Comparison of ENCODE assay signal across 17 mouse cellular contexts in the genomic region with DNA sequence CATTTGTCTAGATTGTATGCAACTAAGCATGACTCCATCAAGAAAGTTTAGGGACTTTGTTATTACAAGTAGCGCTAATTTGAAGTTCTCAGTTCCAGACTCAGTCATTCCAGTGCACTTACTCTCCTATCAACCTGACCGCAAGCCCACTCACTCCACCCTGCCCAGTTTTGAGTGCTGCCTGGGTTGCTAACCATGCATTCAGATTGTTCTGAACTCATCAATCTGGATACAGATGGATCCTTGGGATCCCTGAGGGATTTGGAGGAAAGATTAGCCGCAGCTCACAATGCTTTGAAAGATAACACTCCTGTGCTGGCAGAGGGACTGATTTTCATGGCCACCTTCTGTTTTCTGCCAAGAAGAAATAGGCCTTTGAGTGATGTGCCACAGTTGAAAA.
DNase-seq lines count a peak whose midpoint lies in the region; ATAC-seq lines count a peak whose summit lies in the region.
"Had no signal": no experiment of that assay in that cellular context is flagged by ENCODE, and none has a peak within 500 bp of the region (broad histone marks: within the 10 kb centered on the region; RNA-seq: fewer than 3 reads in every experiment).

No protein-coding gene starts in this region.

- H3K27ac ChIP-seq in hindbrain, embryonic 11.5 days (ENCODE audit: low read depth, low read length), result peak overlapping the region; percentile 40; the same call in 1 of the 2 replicates
- H3K27ac ChIP-seq in hindbrain, embryonic 14.5 days, result no peak overlapping the region
- H3K27ac ChIP-seq in midbrain, embryonic 13.5 days, result peak overlapping the region; percentile 54; the same call in 1 of the 2 replicates
- H3K27ac ChIP-seq in midbrain, embryonic 16.5 days (ENCODE audit: low read length), result no peak overlapping the region
- H3K27ac ChIP-seq in heart, embryonic 10.5 days, result no peak overlapping the region
- H3K27ac ChIP-seq: forebrain, embryonic 15.5 days had no signal

- no peaks in the 10 kb centered on the region for H3K36me3 ChIP-seq in hindbrain, embryonic 11.5 days (ENCODE audit: control insufficient read depth, insufficient read depth, low read length)
- H3K36me3 ChIP-seq in hindbrain, embryonic 14.5 days (replicated peaks; ENCODE audit: control insufficient read depth, insufficient read depth), result no peaks in the 10 kb centered on the region
- H3K36me3 ChIP-seq in midbrain, embryonic 13.5 days, result no peaks in the 10 kb centered on the region
- no peaks in the 10 kb centered on the region for H3K36me3 ChIP-seq in midbrain, embryonic 16.5 days (ENCODE audit: control insufficient read depth, insufficient read depth, low read length)
- H3K36me3 ChIP-seq in heart, embryonic 10.5 days, result no peaks in the 10 kb centered on the region
- H3K36me3 ChIP-seq: forebrain, embryonic 15.5 days had no signal

- peak; percentile 43; the same call in 1 of the 2 replicates for ATAC-seq in hindbrain, embryonic 11.5 days (ENCODE audit: low FRiP score)
- ATAC-seq in hindbrain, embryonic 14.5 days (ENCODE audit: low FRiP score), result no peak
- 0 out of 2 replicates have a peak, but pooled peaks have one; percentile 9 for ATAC-seq in midbrain, embryonic 13.5 days
- no peak for ATAC-seq in midbrain, embryonic 16.5 days
- ATAC-seq: forebrain, embryonic 15.5 days had no signal

- 71% methylated on average over 3 of the region's 3 CpGs for WGBS in hindbrain, embryonic 11.5 days
- 66% methylated on average over 3 of the region's 3 CpGs for WGBS in hindbrain, embryonic 14.5 days
- 67% methylated on average over 3 of the region's 3 CpGs for WGBS in midbrain, embryonic 13.5 days
- 59% methylated on average over 3 of the region's 3 CpGs for WGBS in midbrain, embryonic 16.5 days
- WGBS in heart, embryonic 10.5 days, result 72% methylated on average over 3 of the region's 3 CpGs

- no peak overlapping the region for H3K4me3 ChIP-seq in hindbrain, embryonic 11.5 days (ENCODE audit: low read depth, low read length)
- H3K4me3 ChIP-seq in hindbrain, embryonic 14.5 days (replicated peaks; ENCODE audit: low read length), result no peak overlapping the region
- H3K4me3 ChIP-seq in midbrain, embryonic 13.5 days (replicated peaks), result no peak overlapping the region
- no peak overlapping the region for H3K4me3 ChIP-seq in midbrain, embryonic 16.5 days (ENCODE audit: low read depth, low read length)
- no peak overlapping the region for H3K4me3 ChIP-seq in heart, embryonic 10.5 days
- H3K4me3 ChIP-seq: forebrain, embryonic 15.5 days had no signal

- H3K9me3 ChIP-seq in hindbrain, embryonic 11.5 days (ENCODE audit: control insufficient read depth, low read length), result no peaks in the 10 kb centered on the region
- H3K9me3 ChIP-seq in hindbrain, embryonic 14.5 days (ENCODE audit: control insufficient read depth, low read length), result no peaks in the 10 kb centered on the region
- no peaks in the 10 kb centered on the region for H3K9me3 ChIP-seq in midbrain, embryonic 13.5 days
- no peaks in the 10 kb centered on the region for H3K9me3 ChIP-seq in midbrain, embryonic 16.5 days (replicated peaks; ENCODE audit: control insufficient read depth, low read length, poor library complexity, severe bottlenecking)
- H3K9me3 ChIP-seq in heart, embryonic 10.5 days, result no peaks in the 10 kb centered on the region
- H3K9me3 ChIP-seq: forebrain, embryonic 15.5 days had no signal

- no peak for DNase-seq in hindbrain, embryonic 11.5 days (ENCODE audit: low spot score)
- DNase-seq in hindbrain, embryonic 14.5 days (ENCODE audit: low spot score), result no peak
- DNase-seq in brain, adult 2 months (ENCODE audit: low read depth, low spot score), result peak; percentile 14
- peak; percentile 5 for DNase-seq in embryo, embryonic 11 days
- DNase-seq in heart, embryonic 10.5 days (ENCODE audit: low spot score), result no peak
- DNase-seq in thymus, postnatal 0 days (ENCODE audit: low spot score), result no peak
- DNase-seq: adrenal gland, adult 2 months; adrenal gland, postnatal 25 days; cerebellum, adult 2 months; cerebellum, postnatal 10 days; gastrocnemius, postnatal 36 days; heart, adult 11 months; heart, postnatal 10 days; heart, postnatal 4 days had no signal

- H3K27me3 ChIP-seq in hindbrain, embryonic 11.5 days (ENCODE audit: control insufficient read depth, insufficient read depth, low read length), result no peaks in the 10 kb centered on the region
- no peaks in the 10 kb centered on the region for H3K27me3 ChIP-seq in hindbrain, embryonic 14.5 days (ENCODE audit: control insufficient read depth, insufficient read depth, low read length)
- no peaks in the 10 kb centered on the region for H3K27me3 ChIP-seq in midbrain, embryonic 13.5 days
- H3K27me3 ChIP-seq in midbrain, embryonic 16.5 days (ENCODE audit: control insufficient read depth, insufficient read depth, low read depth, low read length), result no peaks in the 10 kb centered on the region
- no peaks in the 10 kb centered on the region for H3K27me3 ChIP-seq in heart, embryonic 10.5 days (ENCODE audit: insufficient read depth, poor library complexity, severe bottlenecking)
- H3K27me3 ChIP-seq: forebrain, embryonic 15.5 days had no signal

- H3K4me2 ChIP-seq in hindbrain, embryonic 11.5 days (replicated peaks; ENCODE audit: low read depth, low read length), result no peak overlapping the region
- no peak overlapping the region for H3K4me2 ChIP-seq in hindbrain, embryonic 14.5 days (replicated peaks)
- H3K4me2 ChIP-seq in midbrain, embryonic 13.5 days (replicated peaks), result no peak overlapping the region
- no peak overlapping the region for H3K4me2 ChIP-seq in midbrain, embryonic 16.5 days (ENCODE audit: low read length)
- H3K4me2 ChIP-seq: forebrain, embryonic 15.5 days had no signal

- H3K4me1 ChIP-seq in hindbrain, embryonic 11.5 days (replicated peaks; ENCODE audit: control insufficient read depth, insufficient read depth, low read length), result no peaks in the 10 kb centered on the region
- H3K4me1 ChIP-seq in hindbrain, embryonic 14.5 days (replicated peaks; ENCODE audit: control insufficient read depth, insufficient read depth, low read length), result peaks cover 6% of the 10 kb centered on the region; the same call in 1 of the 2 replicates
- H3K4me1 ChIP-seq in midbrain, embryonic 13.5 days (replicated peaks), result peaks cover 33% of the 10 kb centered on the region
- peaks cover 19% of the 10 kb centered on the region for H3K4me1 ChIP-seq in midbrain, embryonic 16.5 days (ENCODE audit: control insufficient read depth, insufficient read depth, low read length)
- no peaks in the 10 kb centered on the region for H3K4me1 ChIP-seq in heart, embryonic 10.5 days

- H3K9ac ChIP-seq in hindbrain, embryonic 11.5 days (ENCODE audit: low read depth, low read length), result no peak overlapping the region
- no peak overlapping the region for H3K9ac ChIP-seq in hindbrain, embryonic 14.5 days
- no peak overlapping the region for H3K9ac ChIP-seq in midbrain, embryonic 13.5 days (replicated peaks)
- no peak overlapping the region for H3K9ac ChIP-seq in midbrain, embryonic 16.5 days (ENCODE audit: low read depth, low read length)
- H3K9ac ChIP-seq: forebrain, embryonic 15.5 days had no signal

Comparison
In these comparisons a context has a peak if more than half of its experiments do, and no peak if none do; other contexts are left out.
1. ATAC-seq: peak in hindbrain, embryonic 11.5 days (single experiment) and midbrain, embryonic 13.5 days (single experiment); none in hindbrain, embryonic 14.5 days (single experiment) and midbrain, embryonic 16.5 days (single experiment).
2. H3K27ac ChIP-seq: peak in hindbrain, embryonic 11.5 days (single experiment) and midbrain, embryonic 13.5 days (single experiment); none in hindbrain, embryonic 14.5 days (single experiment), midbrain, embryonic 16.5 days (single experiment) and heart, embryonic 10.5 days (single experiment).
3. DNase-seq: peak in brain, adult 2 months (single experiment) and embryo, embryonic 11 days (single experiment); none in hindbrain, embryonic 11.5 days (single experiment), hindbrain, embryonic 14.5 days (single experiment), heart, embryonic 10.5 days (single experiment) and thymus, postnatal 0 days (single experiment).